Comparison of ENCODE assay signal across 8 mouse cellular contexts in genomic region chr6:114888922-114889321, GRCm38 (mm10).
DNase-seq lines count a peak whose midpoint lies in the region; ATAC-seq and TF ChIP-seq lines count a peak whose summit lies in the region.

No protein-coding gene starts in this region.

- intact Hi-C loops in left cerebral cortex, postnatal 25 days (cut with DNase I) = no loop called here

- no peaks in the 10 kb centered on the region for H3K4me1 ChIP-seq in intestine, postnatal 0 days (replicated peaks; ENCODE audit: control insufficient read depth, insufficient read depth, low read length)
- peaks cover 85% of the 10 kb centered on the region for H3K4me1 ChIP-seq in midbrain, embryonic 13.5 days (replicated peaks)
- H3K4me1 ChIP-seq in stomach, postnatal 0 days (replicated peaks; ENCODE audit: control insufficient read depth, insufficient read depth) = peaks cover 17% of the 10 kb centered on the region

- H3K9ac ChIP-seq in intestine, postnatal 0 days (ENCODE audit: low read depth, low read length) = no peak overlapping the region
- H3K9ac ChIP-seq in midbrain, embryonic 13.5 days (replicated peaks) = 0 out of 2 replicates have a peak overlapping the region, but pooled peaks have one; percentile 24
- H3K9ac ChIP-seq in stomach, postnatal 0 days (ENCODE audit: low read length) = no peak overlapping the region

- H3K27ac ChIP-seq in intestine, postnatal 0 days (ENCODE audit: low read depth, low read length) = no peak overlapping the region
- H3K27ac ChIP-seq in midbrain, embryonic 13.5 days = peak overlapping the region; percentile 63
- H3K27ac ChIP-seq in stomach, postnatal 0 days (replicated peaks) = no peak overlapping the region

- no peak overlapping the region for H3K4me2 ChIP-seq in intestine, postnatal 0 days (replicated peaks; ENCODE audit: low read depth)
- peak overlapping the region; percentile 15 for H3K4me2 ChIP-seq in midbrain, embryonic 13.5 days (replicated peaks)
- H3K4me2 ChIP-seq in stomach, postnatal 0 days (replicated peaks; ENCODE audit: low read depth) = no peak overlapping the region

- no peak overlapping the region for H3K4me3 ChIP-seq in intestine, postnatal 0 days (ENCODE audit: low read depth, low read length)
- no peak overlapping the region for H3K4me3 ChIP-seq in midbrain, embryonic 13.5 days (replicated peaks)
- no peak overlapping the region for H3K4me3 ChIP-seq in stomach, postnatal 0 days (ENCODE audit: low read depth, low read length)

- DNase-seq in adrenal gland, adult (ENCODE audit: inconsistent age in 2 of 2, low spot score in 1 of 2) = peak; percentile 93 to 94
- DNase-seq in embryo, embryonic 9.5 days (ENCODE audit: extremely low spot score) = peak; percentile 80
- peak; percentile 98 for DNase-seq in heart, adult 11 months
- DNase-seq in left cerebral cortex, postnatal 25 days (ENCODE audit: low spot score in 2 of 2) = peak; percentile 69 to 90
- DNase-seq in stomach, postnatal 0 days (ENCODE audit: low spot score) = peak; percentile 70
- no peak for DNase-seq in c-Kit-positive CD71-positive TER-119-positive erythroid progenitor cells, embryonic 14.5 days (ENCODE audit: low spot score)

- H3K9me3 ChIP-seq in intestine, postnatal 0 days (ENCODE audit: control insufficient read depth) = no peaks in the 10 kb centered on the region
- no peaks in the 10 kb centered on the region for H3K9me3 ChIP-seq in midbrain, embryonic 13.5 days
- no peaks in the 10 kb centered on the region for H3K9me3 ChIP-seq in stomach, postnatal 0 days (ENCODE audit: control insufficient read depth, low read length)

- 0 out of 2 replicates have a peak, but pooled peaks cover 13% of the 10 kb centered on the region for H3K36me3 ChIP-seq in intestine, postnatal 0 days (ENCODE audit: control insufficient read depth, insufficient read depth)
- peaks cover 9% of the 10 kb centered on the region for H3K36me3 ChIP-seq in midbrain, embryonic 13.5 days
- H3K36me3 ChIP-seq in stomach, postnatal 0 days (ENCODE audit: control insufficient read depth, insufficient read depth, low read length) = peaks cover 4% of the 10 kb centered on the region; the same call in 1 of the 2 replicates

- no peaks in the 10 kb centered on the region for H3K27me3 ChIP-seq in intestine, postnatal 0 days (replicated peaks; ENCODE audit: control insufficient read depth, insufficient read depth, low read length)
- no peaks in the 10 kb centered on the region for H3K27me3 ChIP-seq in midbrain, embryonic 13.5 days
- H3K27me3 ChIP-seq in stomach, postnatal 0 days (ENCODE audit: control insufficient read depth, insufficient read depth, low read length) = no peaks in the 10 kb centered on the region

- peak; percentile 64 for ATAC-seq in intestine, postnatal 0 days
- ATAC-seq in midbrain, embryonic 13.5 days = peak; percentile 69
- peak; percentile 89 for ATAC-seq in stomach, postnatal 0 days (ENCODE audit: low FRiP score, low TSS enrichment)

- no peak for TF ChIP-seq EP300 in stomach, postnatal 0 days (optimal IDR thresholded peaks at IDR 0.05)

- TF ChIP-seq CTCF in intestine, postnatal 0 days (IDR thresholded peaks at IDR 0.05; ENCODE audit: low read depth) = peak; percentile 72
- peak; percentile 71 for TF ChIP-seq CTCF in stomach, postnatal 0 days (IDR thresholded peaks at IDR 0.05; ENCODE audit: low read depth)

- 54% methylated on average over 13 of the region's 13 CpGs for WGBS in intestine, postnatal 0 days
- 8% methylated on average over 13 of the region's 13 CpGs for WGBS in midbrain, embryonic 13.5 days
- 23% methylated on average over 13 of the region's 13 CpGs for WGBS in stomach, postnatal 0 days
